Mouse (Mus musculus): ENCODE measurements around the gene C1ql4. TPM values are rescaled to one million over a fixed set of nuclear protein-coding genes. Genes with fewer than 3 reads are reported as not detected.
"Not testable (repeated sequence)": the region's sequence is repeated elsewhere in the genome, so short reads cannot be mapped to it uniquely, and the experiment has no call there.

Gene C1ql4
- polyA plus RNA-seq, 1 experiment: not detected

DNA sequence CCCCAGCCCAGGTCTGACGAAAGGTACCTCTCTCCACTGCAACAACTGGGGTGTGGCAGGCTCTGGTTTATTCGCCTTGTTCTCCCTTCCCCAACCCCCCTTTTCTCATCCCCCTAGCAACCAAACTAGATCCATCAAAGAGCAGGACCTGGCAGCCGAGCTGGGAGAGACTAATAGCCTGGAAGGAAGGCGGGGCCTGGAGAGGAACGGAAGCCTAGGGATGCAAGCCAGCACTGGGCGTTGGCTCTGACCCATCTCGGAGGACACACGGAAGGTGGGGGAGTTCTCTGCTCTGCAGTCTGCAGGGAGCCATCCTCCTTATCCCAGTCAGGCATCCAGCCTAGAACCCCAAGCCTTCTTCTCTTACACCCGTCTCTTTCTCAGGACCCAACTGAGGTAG lies 34.2 kb downstream of the C1ql4 start:
- H3K4me3 ChIP-seq (ENCODE audit: low read depth, low read length): no peak overlapping the region
- 11% methylated on average over 9 of the region's 9 CpGs for whole genome bisulfite sequencing
- H3K27ac ChIP-seq (ENCODE audit: insufficient read depth, low read depth, low read length): no peak overlapping the region
- no peak for TF ChIP-seq POLR2A (IDR thresholded peaks at IDR 0.05; ENCODE audit: low read depth, low read length)
- no peak for TF ChIP-seq CTCF (IDR thresholded peaks at IDR 0.05; ENCODE audit: extremely low read depth, insufficient read length, insufficient replicate concordance, low read depth, low read length)
- no peaks in the 10 kb centered on the region for H3K36me3 ChIP-seq (ENCODE audit: control insufficient read depth, insufficient read depth, low read length)
- H3K4me1 ChIP-seq (ENCODE audit: control insufficient read depth, insufficient read depth, insufficient read length, low read length): peaks cover 14% of the 10 kb centered on the region
- peaks cover 31% of the 10 kb centered on the region for H3K27me3 ChIP-seq (ENCODE audit: control insufficient read depth, insufficient read depth, low read length)

DNA sequence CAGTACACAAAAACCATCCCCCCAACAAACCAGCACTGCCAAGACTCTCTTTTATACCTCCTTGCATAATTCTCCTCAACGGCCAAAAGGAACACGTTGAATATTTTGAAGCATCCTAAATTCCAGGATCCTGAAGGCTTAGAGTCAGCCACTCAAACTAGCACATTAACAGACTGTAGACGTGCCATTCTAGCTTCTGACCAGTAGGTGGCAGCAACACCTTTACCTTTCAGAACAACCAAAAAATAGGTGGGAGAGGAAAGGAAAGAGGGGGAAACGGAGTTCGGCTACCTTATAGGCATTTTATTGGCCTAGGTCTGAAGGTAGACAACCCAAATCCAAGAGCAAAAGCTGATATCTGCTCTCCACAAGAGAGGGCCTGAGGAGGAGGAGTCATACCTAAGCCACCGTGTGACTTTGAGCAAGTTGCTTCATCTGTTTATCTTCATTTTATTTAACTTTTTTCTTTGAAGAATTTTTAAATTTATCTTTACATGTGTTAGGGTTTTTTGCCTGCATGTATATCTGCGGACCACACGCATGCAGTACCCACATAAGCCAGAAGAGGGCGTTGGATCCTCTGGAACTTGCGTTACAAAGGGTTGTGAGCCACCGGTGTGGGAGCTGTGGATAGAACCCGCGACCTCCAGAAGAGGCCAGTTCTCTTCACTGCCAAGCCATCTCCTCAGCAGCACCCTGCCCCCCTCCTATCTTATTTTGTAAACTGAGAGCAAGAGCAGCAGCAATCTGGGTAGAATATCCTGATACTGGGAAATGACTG lies 38.0 kb downstream of the C1ql4 start:
- no peak overlapping the region for H3K27ac ChIP-seq (ENCODE audit: insufficient read depth, low read depth, low read length)
- H3K27me3 ChIP-seq (ENCODE audit: control insufficient read depth, insufficient read depth, low read length): no peaks in the 10 kb centered on the region; the same call in 1 of the 2 replicates
- peaks cover 3% of the 10 kb centered on the region; the same call in 1 of the 2 replicates for H3K4me1 ChIP-seq (ENCODE audit: control insufficient read depth, insufficient read depth, insufficient read length, low read length)
- TF ChIP-seq CTCF (IDR thresholded peaks at IDR 0.05; ENCODE audit: extremely low read depth, insufficient read length, insufficient replicate concordance, low read depth, low read length): peak; percentile 74; the same call in 1 of the 2 replicates
- TF ChIP-seq POLR2A (IDR thresholded peaks at IDR 0.05; ENCODE audit: low read depth, low read length): no peak
- 31% methylated on average over 13 of the region's 13 CpGs for WGBS
- H3K36me3 ChIP-seq (ENCODE audit: control insufficient read depth, insufficient read depth, low read length): no peaks in the 10 kb centered on the region
- H3K4me3 ChIP-seq (ENCODE audit: low read depth, low read length): no peak overlapping the region

DNA sequence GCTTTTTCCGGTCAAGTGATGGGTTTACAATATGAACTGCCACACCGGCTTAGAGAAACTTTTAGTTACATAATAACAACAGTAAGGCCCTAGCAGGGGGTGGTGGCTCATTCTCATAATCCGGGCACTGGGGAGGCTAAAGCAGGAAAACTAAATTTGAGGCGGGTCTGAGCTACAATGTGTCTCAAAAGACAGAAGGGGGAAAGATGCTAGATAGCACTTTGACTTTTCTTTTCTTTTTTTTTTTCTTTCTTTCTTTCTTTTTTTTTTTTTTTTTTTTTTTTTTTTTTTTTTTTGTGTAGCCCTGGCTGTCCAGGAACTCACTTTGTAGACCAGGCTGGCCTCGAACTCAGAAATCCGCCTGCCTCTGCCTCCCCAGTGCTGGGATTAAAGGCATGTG lies 41.9 kb downstream of the C1ql4 start:
- H3K36me3 ChIP-seq (ENCODE audit: control insufficient read depth, insufficient read depth, low read length); H3K4me3 ChIP-seq (ENCODE audit: low read depth, low read length); H3K4me1 ChIP-seq (ENCODE audit: control insufficient read depth, insufficient read depth, insufficient read length, low read length); H3K27me3 ChIP-seq (ENCODE audit: control insufficient read depth, insufficient read depth, low read length); H3K27ac ChIP-seq (ENCODE audit: insufficient read depth, low read depth, low read length): not testable (repeated sequence)
- 80% methylated on average over 6 of the region's 6 CpGs for WGBS

DNA sequence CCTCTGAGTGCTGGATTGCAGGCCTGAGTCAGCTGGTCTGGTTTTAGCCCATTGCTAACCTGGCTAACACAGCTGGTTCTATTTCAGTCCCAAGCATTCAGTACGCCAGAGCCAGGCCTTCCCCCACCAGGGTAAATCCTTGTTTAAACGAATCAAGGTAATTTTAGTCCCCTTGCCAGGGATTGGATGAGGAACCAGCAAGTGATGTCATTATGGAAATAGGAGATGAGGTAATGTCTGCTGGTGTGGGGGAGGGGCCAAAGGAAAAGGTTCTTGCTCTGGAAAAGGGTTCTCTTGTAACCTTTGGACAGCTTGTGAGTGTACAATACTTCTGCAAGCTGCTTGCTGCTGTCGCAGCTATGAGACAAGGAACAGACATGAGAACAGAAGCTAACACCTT lies 42.8 kb downstream of the C1ql4 start:
- 26% methylated on average over 3 of the region's 3 CpGs for WGBS
- no peak overlapping the region for H3K27ac ChIP-seq (ENCODE audit: insufficient read depth, low read depth, low read length)

DNA sequence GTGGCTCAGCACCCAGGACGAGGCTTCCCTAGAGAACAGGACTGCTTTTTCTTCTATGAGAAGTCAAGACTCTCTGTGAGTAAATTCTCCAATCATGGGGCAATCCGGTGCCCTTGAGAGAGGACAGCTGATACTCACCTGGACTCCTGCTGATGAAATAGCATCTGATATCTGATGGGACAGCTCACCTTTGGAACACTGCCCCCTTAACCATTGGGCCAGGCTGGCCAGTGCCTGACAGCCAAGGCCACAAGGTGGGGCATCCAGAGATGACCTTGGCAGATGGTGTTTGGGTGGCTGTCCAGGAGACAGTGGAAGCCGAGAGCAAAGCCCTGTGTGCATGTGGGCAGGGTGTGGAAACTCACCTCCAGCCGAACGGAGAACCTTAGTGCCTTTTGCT lies 45.3 kb downstream of the C1ql4 start:
- no peak for TF ChIP-seq CTCF (IDR thresholded peaks at IDR 0.05; ENCODE audit: extremely low read depth, insufficient read length, insufficient replicate concordance, low read depth, low read length)
- no peak for TF ChIP-seq POLR2A (IDR thresholded peaks at IDR 0.05; ENCODE audit: low read depth, low read length)
- 69% methylated on average over 5 of the region's 5 CpGs for WGBS

More for the DNA sequence above, 42.8 kb downstream of the C1ql4 start:
- H3K4me1 ChIP-seq (ENCODE audit: control insufficient read depth, insufficient read depth, insufficient read length, low read length): peaks cover 3% of the 10 kb centered on the region; the same call in 1 of the 2 replicates
- H3K36me3 ChIP-seq (ENCODE audit: control insufficient read depth, insufficient read depth, low read length): no peaks in the 10 kb centered on the region
- no peak overlapping the region for H3K4me3 ChIP-seq (ENCODE audit: low read depth, low read length)
- no peaks in the 10 kb centered on the region for H3K27me3 ChIP-seq (ENCODE audit: control insufficient read depth, insufficient read depth, low read length)
- TF ChIP-seq CTCF (IDR thresholded peaks at IDR 0.05; ENCODE audit: extremely low read depth, insufficient read length, insufficient replicate concordance, low read depth, low read length) (no peak), POLR2A (IDR thresholded peaks at IDR 0.05; ENCODE audit: low read depth, low read length) (no peak)

GRCm38 (mm10) chr15:99040920-99041856 lies 46.4 kb downstream of the C1ql4 start:
- WGBS: 70% methylated on average over 21 of the region's 21 CpGs
- H3K4me3 ChIP-seq (ENCODE audit: low read depth, low read length): no peak overlapping the region
- no peak for TF ChIP-seq POLR2A (IDR thresholded peaks at IDR 0.05; ENCODE audit: low read depth, low read length)
- TF ChIP-seq CTCF (IDR thresholded peaks at IDR 0.05; ENCODE audit: extremely low read depth, insufficient read length, insufficient replicate concordance, low read depth, low read length): no peak
- H3K27ac ChIP-seq (ENCODE audit: insufficient read depth, low read depth, low read length): no peak overlapping the region
- no peaks in the 10 kb centered on the region for H3K27me3 ChIP-seq (ENCODE audit: control insufficient read depth, insufficient read depth, low read length)
- H3K4me1 ChIP-seq (ENCODE audit: control insufficient read depth, insufficient read depth, insufficient read length, low read length): peaks cover 3% of the 10 kb centered on the region; the same call in 1 of the 2 replicates
- H3K36me3 ChIP-seq (ENCODE audit: control insufficient read depth, insufficient read depth, low read length): peaks cover 16% of the 10 kb centered on the region

More for the DNA sequence above, 45.3 kb downstream of the C1ql4 start:
- no peaks in the 10 kb centered on the region for H3K27me3 ChIP-seq (ENCODE audit: control insufficient read depth, insufficient read depth, low read length)
- H3K36me3 ChIP-seq (ENCODE audit: control insufficient read depth, insufficient read depth, low read length): peaks cover 10% of the 10 kb centered on the region
- H3K4me1 ChIP-seq (ENCODE audit: control insufficient read depth, insufficient read depth, insufficient read length, low read length): peaks cover 3% of the 10 kb centered on the region; the same call in 1 of the 2 replicates
- H3K27ac ChIP-seq (ENCODE audit: insufficient read depth, low read depth, low read length): no peak overlapping the region
- no peak overlapping the region for H3K4me3 ChIP-seq (ENCODE audit: low read depth, low read length)

Data from small intestine, adult 2 months (tissue).